Mouse (Mus musculus): ENCODE measurements around the gene Tmem260. TPM values are rescaled to one million over a fixed set of nuclear protein-coding genes. Genes with fewer than 3 reads are reported as not detected.

Tmem260 gene
- total and polyA plus RNA-seq, 3 experiments: 5.1 to 9.0 (median 8.4) TPM

GRCm38 (mm10) chr14:48421996-48422395, 23.9 kb upstream of the Tmem260 start:
- Histone ChIP-seq H3K4me1 (ENCODE audit: control insufficient read depth, insufficient read depth, low read length) (no peaks in the 10 kb centered on the region), H3K36me3 (ENCODE audit: control insufficient read depth, insufficient read depth, low read length) (no peaks in the 10 kb centered on the region), H3K27me3 (ENCODE audit: control insufficient read depth, insufficient read depth, low read length) (no peaks in the 10 kb centered on the region), H3K4me3 (no peak overlapping the region), H3K79me2 (replicated peaks; ENCODE audit: control insufficient read depth, insufficient read depth, low read length) (no peaks in the 10 kb centered on the region), H3K9ac (ENCODE audit: low read depth, low read length) (no peak overlapping the region), H3K27ac (no peak overlapping the region)
- intact Hi-C loops (cut with DNase I): no loop called here
- WGBS: 6% methylated on average over 6 of the region's 6 CpGs
- TF ChIP-seq EP300 (IDR thresholded peaks at IDR 0.05; ENCODE audit: insufficient read depth, low read depth, low read length) (no peak), CTCF (IDR thresholded peaks at IDR 0.05) (no peak), POLR2A (IDR thresholded peaks at IDR 0.05; ENCODE audit: insufficient read depth, low read depth, low read length) (no peak)
- DNase-seq: peak; percentile 29 to 30

GRCm38 (mm10) chr14:48422436-48422835, 23.5 kb upstream of the Tmem260 start:
- Histone ChIP-seq H3K36me3 (ENCODE audit: control insufficient read depth, insufficient read depth, low read length) (no peaks in the 10 kb centered on the region), H3K4me1 (ENCODE audit: control insufficient read depth, insufficient read depth, low read length) (no peaks in the 10 kb centered on the region), H3K27ac (no peak overlapping the region), H3K9ac (ENCODE audit: low read depth, low read length) (no peak overlapping the region), H3K27me3 (ENCODE audit: control insufficient read depth, insufficient read depth, low read length) (no peaks in the 10 kb centered on the region), H3K4me3 (no peak overlapping the region), H3K79me2 (replicated peaks; ENCODE audit: control insufficient read depth, insufficient read depth, low read length) (no peaks in the 10 kb centered on the region)
- WGBS: 24% methylated on average over 4 of the region's 4 CpGs
- DNase-seq: no peak
- intact Hi-C loops (cut with DNase I): no loop called here
- TF ChIP-seq POLR2A (IDR thresholded peaks at IDR 0.05; ENCODE audit: insufficient read depth, low read depth, low read length) (no peak), CTCF (IDR thresholded peaks at IDR 0.05) (no peak), EP300 (IDR thresholded peaks at IDR 0.05; ENCODE audit: insufficient read depth, low read depth, low read length) (no peak)

GRCm38 (mm10) chr14:48422901-48423300, 23.0 kb upstream of the Tmem260 start:
- DNase-seq: no peak
- Histone ChIP-seq H3K27ac (no peak overlapping the region), H3K4me3 (no peak overlapping the region), H3K79me2 (replicated peaks; ENCODE audit: control insufficient read depth, insufficient read depth, low read length) (no peaks in the 10 kb centered on the region), H3K27me3 (ENCODE audit: control insufficient read depth, insufficient read depth, low read length) (no peaks in the 10 kb centered on the region), H3K9ac (ENCODE audit: low read depth, low read length) (no peak overlapping the region), H3K4me1 (ENCODE audit: control insufficient read depth, insufficient read depth, low read length) (no peaks in the 10 kb centered on the region), H3K36me3 (ENCODE audit: control insufficient read depth, insufficient read depth, low read length) (no peaks in the 10 kb centered on the region)
- WGBS: 48% methylated on average over 7 of the region's 7 CpGs
- TF ChIP-seq CTCF (IDR thresholded peaks at IDR 0.05) (no peak), EP300 (IDR thresholded peaks at IDR 0.05; ENCODE audit: insufficient read depth, low read depth, low read length) (no peak)
- intact Hi-C loops (cut with DNase I): no loop called here

GRCm38 (mm10) chr14:48431978-48432377, 13.9 kb upstream of the Tmem260 start:
- no peaks in the 10 kb centered on the region for H3K36me3 ChIP-seq (ENCODE audit: control insufficient read depth, insufficient read depth, low read length)
- DNase-seq: no peak
- intact Hi-C loops (cut with DNase I): no loop called here
- no peak overlapping the region for H3K27ac ChIP-seq
- no peak overlapping the region for H3K9ac ChIP-seq (ENCODE audit: low read depth, low read length)
- H3K4me3 ChIP-seq: no peak overlapping the region
- no peaks in the 10 kb centered on the region for H3K79me2 ChIP-seq (replicated peaks; ENCODE audit: control insufficient read depth, insufficient read depth, low read length)
- H3K27me3 ChIP-seq (ENCODE audit: control insufficient read depth, insufficient read depth, low read length): no peaks in the 10 kb centered on the region
- 72% methylated on average over 2 of the region's 2 CpGs for WGBS
- TF ChIP-seq CTCF (IDR thresholded peaks at IDR 0.05) (no peak), POLR2A (IDR thresholded peaks at IDR 0.05; ENCODE audit: insufficient read depth, low read depth, low read length) (no peak), EP300 (IDR thresholded peaks at IDR 0.05; ENCODE audit: insufficient read depth, low read depth, low read length) (no peak)
- no peaks in the 10 kb centered on the region for H3K4me1 ChIP-seq (ENCODE audit: control insufficient read depth, insufficient read depth, low read length)

- Histone ChIP-seq H3K9ac (ENCODE audit: low read depth, low read length) (no peak overlapping the region), H3K27ac (no peak overlapping the region), H3K27me3 (ENCODE audit: control insufficient read depth, insufficient read depth, low read length) (no peaks in the 10 kb centered on the region), H3K36me3 (ENCODE audit: control insufficient read depth, insufficient read depth, low read length) (peaks cover 2% of the 10 kb centered on the region; the same call in 1 of the 2 replicates), H3K79me2 (replicated peaks; ENCODE audit: control insufficient read depth, insufficient read depth, low read length) (peaks cover 2% of the 10 kb centered on the region; the same call in 1 of the 2 replicates), H3K4me3 (no peak overlapping the region), H3K4me1 (ENCODE audit: control insufficient read depth, insufficient read depth, low read length) (no peaks in the 10 kb centered on the region)
- TF ChIP-seq EP300 (IDR thresholded peaks at IDR 0.05; ENCODE audit: insufficient read depth, low read depth, low read length) (no peak), POLR2A (IDR thresholded peaks at IDR 0.05; ENCODE audit: insufficient read depth, low read depth, low read length) (no peak), CTCF (IDR thresholded peaks at IDR 0.05) (no peak)
- 31% methylated on average over 3 of the region's 3 CpGs for WGBS
- intact Hi-C loops (cut with DNase I): loop anchor here (10.0 kb wide), 1 partner anchor 309 kb away; no protein-coding TSS in a partner anchor
- DNase-seq: no peak
Measured at GRCm38 (mm10) chr14:48443796-48444195, 2.1 kb upstream of the Tmem260 start.

- no peak overlapping the region for H3K27ac ChIP-seq
- DNase-seq: no peak
- peaks cover 8% of the 10 kb centered on the region for H3K36me3 ChIP-seq (ENCODE audit: control insufficient read depth, insufficient read depth, low read length)
- 86% methylated on average over 18 of the region's 18 CpGs for WGBS
- intact Hi-C loops (cut with DNase I): no loop called here
- H3K9ac ChIP-seq (ENCODE audit: low read depth, low read length): no peak overlapping the region
- no peak for TF ChIP-seq POLR2A (IDR thresholded peaks at IDR 0.05; ENCODE audit: insufficient read depth, low read depth, low read length)
- no peak for TF ChIP-seq EP300 (IDR thresholded peaks at IDR 0.05; ENCODE audit: insufficient read depth, low read depth, low read length)
- no peak for TF ChIP-seq CTCF (IDR thresholded peaks at IDR 0.05)
- H3K4me3 ChIP-seq: no peak overlapping the region
- H3K4me1 ChIP-seq (ENCODE audit: control insufficient read depth, insufficient read depth, low read length): peaks cover 3% of the 10 kb centered on the region
- H3K27me3 ChIP-seq (ENCODE audit: control insufficient read depth, insufficient read depth, low read length): no peaks in the 10 kb centered on the region
- H3K79me2 ChIP-seq (replicated peaks; ENCODE audit: control insufficient read depth, insufficient read depth, low read length): no peaks in the 10 kb centered on the region
Measured at GRCm38 (mm10) chr14:48451966-48452407, 6.1 kb downstream of the Tmem260 start.
